In genomic region chr1:149127709-149128108, GRCm38 (mm10) we compare ENCODE assay signal across 16 mouse cellular contexts.
DNase-seq lines count a peak whose midpoint lies in the region; ATAC-seq lines count a peak whose summit lies in the region.
"Had no signal": no experiment of that assay in that cellular context is flagged by ENCODE, and none has a peak within 500 bp of the region (broad histone marks: within the 10 kb centered on the region; RNA-seq: fewer than 3 reads in every experiment).

No protein-coding gene starts in this region.

- peak; percentile 60 to 72 for ATAC-seq in hematopoietic stem cell, adult 5-6 weeks (replicated peaks in 1 of 2; ENCODE audit: insufficient read depth in 1 of 2, low FRiP score in 2 of 2, low TSS enrichment in 1 of 2, low read depth in 1 of 2, poor library complexity in 2 of 2, severe bottlenecking in 2 of 2)
- ATAC-seq: forebrain, embryonic 14.5 days; forebrain, embryonic 16.5 days had no signal

- DNase-seq in kidney, adult 9 months, result peak; percentile 3
- no peak for DNase-seq in kidney, postnatal 25 days
- DNase-seq in layer of hippocampus, adult 8-10 months (ENCODE audit: low spot score in 2 of 2), result no peak
- DNase-seq in embryo, embryonic 11 days, result no peak
- DNase-seq: adrenal gland, adult 2 months; adrenal gland, postnatal 10 days; adrenal gland, postnatal 25 days; cerebellum, adult 11 months; cerebellum, adult 18-20 months; cerebellum, adult 8-10 months; cerebellum, adult 9-11 months; cerebellum, postnatal 14 days; cerebellum, postnatal 36 days had no signal
